Mouse (Mus musculus): Measurements from ENCODE around the gene Nek6.
A peak's percentile ranks its signal among the peaks of the same experiment; 100 is the strongest.

The Nek6 gene

DNA sequence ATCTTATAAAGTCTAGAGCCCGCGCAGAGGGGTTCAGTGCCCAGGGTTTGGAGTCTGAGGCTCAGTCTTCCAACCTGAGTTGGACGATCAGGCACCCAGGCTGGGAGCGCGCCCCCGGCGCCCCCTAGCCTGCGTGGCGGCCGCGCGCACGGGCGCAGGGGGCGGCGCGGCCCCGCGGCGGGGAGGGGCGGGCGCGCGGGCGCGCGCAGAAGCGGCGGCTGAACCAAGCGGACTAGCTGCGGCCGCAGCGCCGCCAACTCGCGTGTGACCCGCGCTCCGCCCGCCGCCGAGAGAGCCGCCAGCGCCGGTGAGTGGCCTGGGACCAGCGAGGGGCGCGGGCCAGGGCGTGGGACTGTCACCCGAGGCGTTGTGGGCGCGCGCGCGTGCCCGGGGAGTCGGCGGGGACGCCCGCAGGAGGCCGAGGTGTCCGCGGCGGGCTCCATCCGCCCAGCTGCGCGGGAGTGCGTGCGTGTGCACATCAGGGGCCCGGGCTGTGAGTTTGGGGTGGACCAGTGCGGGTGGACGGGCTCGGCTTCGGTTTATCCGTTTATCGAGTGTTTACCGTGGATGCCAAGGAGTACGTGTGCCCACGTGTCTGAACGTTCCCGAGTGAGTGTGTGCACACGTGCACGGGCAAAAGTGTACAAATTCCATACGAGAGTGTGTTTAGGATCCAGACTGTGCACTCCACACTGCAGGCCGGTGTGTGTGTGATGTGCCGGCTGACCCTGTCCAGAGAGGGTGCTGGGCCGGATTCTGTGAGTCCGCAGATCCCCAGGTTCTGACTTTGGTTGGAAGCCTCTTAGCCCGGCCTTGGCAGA lies at the start of gene Nek6:
Nek6 (plus strand) TSS at position 157 of the 821 bp plus-strand sequence.
- DNase-seq (ENCODE audit: low spot score in 2 of 2): peak; percentile 33 to 36

DNA sequence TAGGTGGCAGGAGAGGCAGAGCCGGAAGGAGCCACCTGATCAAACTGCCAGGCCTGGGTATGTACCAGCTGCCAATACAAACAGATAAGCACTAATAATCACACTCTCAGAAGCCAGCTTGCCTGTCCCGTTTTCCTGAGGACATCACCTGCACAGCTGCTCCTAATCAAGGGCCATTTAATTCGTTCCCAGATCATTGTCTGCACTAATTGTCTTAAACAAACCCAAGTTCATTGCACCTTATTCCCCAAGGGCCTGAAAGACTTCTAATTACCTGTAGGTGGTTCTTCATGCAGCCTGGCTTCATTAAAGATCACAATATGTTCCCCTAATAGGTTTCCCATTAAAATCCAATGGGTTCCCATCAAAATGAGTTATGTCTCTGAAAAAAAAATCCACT lies 49.1 kb upstream of the Nek6 start:
- DNase-seq (ENCODE audit: low spot score in 2 of 2): no peak

DNA sequence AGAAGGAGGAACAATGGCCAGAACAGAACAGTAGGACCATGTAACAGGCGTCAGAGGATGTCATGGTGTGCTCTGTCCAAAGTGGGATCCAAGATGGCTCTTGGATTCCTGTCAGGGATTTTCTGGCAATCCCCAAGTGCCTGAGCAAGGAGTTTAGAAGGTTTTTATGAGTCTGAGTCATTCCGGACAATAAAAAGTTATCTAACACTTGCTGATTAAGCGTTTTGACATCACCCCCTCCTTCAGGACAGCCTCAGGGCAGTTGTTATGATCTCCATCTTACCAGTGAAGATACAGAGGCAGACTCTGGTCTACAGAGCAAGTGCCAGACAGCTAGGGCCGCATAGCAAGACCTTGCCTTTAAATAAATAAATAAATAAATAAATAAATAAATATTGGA lies 42.6 kb upstream of the Nek6 start:
- no peak for DNase-seq (ENCODE audit: low spot score in 2 of 2)

DNA sequence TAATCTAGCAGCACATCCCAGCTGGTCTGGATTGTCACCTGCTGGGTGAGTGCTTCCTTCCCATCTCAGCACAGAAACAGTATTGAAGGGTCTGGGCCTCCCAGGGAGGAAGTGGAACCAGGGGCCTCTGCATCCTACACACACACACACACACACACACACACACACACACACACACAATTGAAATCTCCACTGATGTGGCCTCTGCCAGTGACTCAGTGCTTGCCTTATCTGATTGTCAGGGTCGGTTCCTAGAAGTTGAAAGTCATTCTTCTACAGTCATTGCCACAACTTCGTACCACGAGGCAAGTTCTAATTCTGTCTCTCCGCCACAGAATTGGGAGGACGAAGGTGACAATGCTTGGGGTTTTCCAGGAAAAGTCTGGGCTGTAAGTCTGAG lies 39.7 kb upstream of the Nek6 start:
- peak in 1 of 2 experiments; percentile 16 for DNase-seq (ENCODE audit: low spot score in 2 of 2)

DNA sequence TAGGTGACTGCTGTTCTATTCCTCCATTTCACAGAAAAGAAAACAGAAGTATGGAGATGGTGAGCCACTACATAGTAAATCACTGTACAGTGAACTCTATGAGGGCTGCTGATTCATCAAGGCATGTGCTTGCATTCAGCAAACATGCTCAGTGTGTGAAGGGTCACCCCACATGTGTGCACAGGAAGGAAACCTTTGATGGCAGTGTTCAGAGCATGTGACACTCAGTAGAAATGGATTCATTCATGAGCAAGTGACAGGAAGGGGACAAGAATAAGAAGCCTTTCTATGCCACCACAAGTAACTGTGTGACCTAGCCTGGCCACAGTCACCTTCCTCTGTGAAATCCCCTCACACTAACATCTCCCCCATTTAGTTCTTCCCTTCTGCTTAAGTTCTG lies 38.6 kb upstream of the Nek6 start:
- DNase-seq (ENCODE audit: low spot score in 2 of 2): no peak

DNA sequence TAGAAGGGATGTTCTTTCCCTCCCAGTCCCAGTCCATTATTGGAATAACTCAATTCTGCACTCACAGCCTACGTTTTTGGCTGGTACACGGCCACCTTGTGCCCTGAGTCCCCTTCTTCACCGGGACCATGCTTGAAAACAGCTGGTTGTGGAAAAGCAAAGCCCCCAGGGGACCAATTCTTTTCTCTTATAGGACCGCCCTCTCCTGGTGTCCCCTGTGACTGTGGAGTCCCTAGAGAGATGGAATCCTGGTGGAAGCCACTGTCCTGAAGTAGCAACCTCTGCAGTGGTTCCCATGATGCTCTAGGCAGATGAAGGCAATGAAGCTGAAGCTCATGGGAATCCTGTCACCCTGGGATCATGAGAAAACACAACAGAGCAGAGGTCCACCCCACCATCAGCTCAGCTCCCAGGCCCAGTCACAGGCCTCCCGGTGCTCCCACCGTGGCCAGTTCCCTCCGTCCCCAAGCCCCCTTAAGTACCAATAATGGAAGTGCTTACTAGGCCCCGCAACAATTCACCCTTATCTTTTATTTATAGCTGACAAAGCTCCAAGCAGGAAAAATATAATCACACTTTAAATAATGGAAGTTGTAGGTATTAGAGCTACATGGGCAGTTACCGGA lies 34.5 kb upstream of the Nek6 start:
- no peak for DNase-seq (ENCODE audit: low spot score in 2 of 2)

DNA sequence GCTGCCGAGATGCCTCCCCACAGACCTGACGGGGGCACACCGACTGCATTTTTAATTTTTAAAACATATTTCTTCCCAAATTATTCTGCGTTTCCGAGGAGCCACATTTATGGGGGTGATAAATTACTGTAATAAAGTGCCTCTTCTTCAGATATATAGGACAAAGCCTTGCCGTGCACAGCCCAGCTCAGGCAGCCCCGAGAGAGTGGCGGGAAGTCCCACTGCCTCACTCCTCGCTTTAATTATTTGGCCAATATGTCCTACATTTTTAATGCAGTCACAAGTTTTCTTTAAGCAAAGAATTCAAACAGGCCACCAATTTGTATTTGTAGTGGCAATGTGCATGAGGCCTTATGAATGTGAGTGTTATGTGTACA lies 34.0 kb upstream of the Nek6 start:
- DNase-seq (ENCODE audit: low spot score in 2 of 2): no peak

DNA sequence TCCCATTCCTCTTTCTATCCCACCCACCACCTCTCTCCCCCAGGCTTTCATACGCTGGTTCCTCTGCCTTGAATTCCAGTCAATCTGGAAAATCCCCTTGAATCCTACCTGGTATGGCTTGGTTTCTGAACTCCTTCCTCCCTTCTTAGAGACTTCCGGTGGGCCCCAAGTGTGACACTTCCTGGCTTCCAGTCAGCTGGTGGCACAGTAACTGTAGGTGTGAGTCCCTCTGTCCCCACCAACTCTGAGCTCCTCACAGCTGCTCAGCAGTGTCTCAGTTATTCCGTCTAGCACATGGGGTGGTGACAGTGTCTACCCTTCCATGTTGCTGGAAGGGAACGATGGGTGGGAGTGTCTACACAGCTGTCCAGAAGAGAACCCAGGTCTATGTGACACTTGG lies 32.8 kb upstream of the Nek6 start:
- DNase-seq (ENCODE audit: low spot score in 2 of 2): no peak

DNA sequence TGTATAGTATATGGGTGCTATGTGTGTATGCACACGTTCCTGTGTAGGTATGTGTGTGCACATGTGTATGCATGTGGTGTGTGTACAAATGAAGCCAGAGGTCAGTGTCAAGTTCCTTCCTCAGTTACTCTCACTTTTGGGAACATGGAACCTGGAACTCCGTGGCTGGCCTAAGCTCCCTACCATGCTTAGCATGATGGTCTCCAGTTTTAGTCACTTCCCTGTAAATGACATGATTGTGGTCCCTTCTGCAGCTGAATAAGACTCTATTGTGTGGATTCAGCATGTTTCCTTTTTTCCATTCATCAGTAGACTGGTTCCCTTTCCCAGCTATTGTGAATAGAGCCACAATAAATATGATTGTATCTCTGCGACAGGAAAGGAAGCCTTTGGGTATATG lies 31.9 kb upstream of the Nek6 start:
- no peak for DNase-seq (ENCODE audit: low spot score in 2 of 2)

DNA sequence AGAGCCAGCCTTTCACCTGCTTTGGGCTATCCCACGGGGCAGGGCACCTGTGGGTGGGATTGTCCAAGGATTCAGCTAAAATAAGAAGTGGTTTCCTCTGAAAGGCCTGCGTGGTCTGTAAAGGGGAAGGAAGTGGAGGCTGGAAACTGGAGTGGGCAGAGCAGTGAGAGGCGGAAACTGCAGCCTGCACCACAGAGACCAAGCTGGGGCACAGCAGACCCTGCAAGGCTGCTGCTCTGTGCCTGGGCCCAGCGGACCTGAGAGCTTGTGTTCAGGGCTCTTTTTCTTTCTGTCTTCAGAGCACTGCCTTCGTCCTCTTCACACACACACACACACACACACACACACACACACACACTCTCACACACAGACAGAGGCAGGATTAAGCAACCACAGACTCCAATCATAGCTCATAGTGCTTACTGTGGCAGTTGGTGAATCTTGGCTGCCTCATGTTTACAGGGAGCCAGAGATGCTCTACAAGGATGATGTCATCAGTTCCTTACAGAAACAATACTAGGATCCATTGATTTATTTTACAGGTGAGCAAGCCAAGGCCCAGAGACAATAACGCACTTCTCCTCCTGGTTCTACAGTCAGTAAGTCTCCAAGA lies 30.2 kb upstream of the Nek6 start:
- DNase-seq (ENCODE audit: low spot score in 2 of 2): peak; percentile 74 to 75

DNA sequence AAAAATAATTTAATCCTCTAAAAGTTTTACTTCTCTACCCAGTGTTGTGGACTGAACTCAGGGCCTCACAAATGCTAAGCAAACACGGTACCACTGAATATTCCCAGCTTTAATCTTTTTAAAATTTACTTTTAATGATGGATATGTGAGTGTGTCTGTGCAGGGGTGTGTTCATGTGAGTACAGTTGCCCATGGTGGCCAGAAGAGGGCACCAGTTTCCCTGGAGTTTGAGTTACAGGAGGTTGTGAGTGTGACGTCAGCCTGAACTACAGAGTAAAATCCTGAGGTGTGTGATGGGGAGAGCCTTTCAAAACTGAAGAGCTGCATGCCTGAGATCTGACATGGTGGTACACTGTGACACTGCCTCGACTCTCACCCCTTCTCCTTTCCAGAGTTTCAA lies 29.3 kb upstream of the Nek6 start:
- no peak for DNase-seq (ENCODE audit: low spot score in 2 of 2)

DNA sequence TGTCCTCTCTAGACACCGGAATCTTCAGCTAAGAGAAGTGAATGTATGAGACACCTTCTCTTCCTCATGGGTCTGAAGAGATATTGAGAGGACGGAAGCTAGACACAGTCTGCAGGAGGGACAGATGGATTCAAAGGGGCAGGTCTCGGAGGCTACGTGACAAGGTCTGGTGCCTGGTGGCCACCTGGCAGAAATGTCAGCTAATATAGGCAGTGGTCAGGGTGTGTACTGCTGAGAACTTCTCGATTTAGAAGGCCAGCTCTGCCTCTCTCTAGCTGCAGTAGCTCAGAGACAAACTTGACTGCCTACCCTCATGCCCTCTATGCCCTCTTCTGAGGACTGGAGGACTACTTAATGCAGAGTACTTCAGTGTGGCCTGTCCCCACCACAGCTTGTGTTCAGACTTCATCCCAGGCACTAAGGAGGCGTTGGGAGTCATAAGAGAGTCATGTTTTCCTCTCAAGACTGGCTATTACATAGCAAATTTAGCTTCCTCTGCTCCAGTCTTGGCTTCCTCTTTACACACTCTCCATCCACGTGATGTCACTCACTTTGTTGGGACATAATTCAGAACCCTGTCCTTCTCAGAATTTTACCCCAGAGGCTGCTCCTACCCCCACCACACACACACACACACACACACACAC lies 28.3 kb upstream of the Nek6 start:
- DNase-seq (ENCODE audit: low spot score in 2 of 2): peak in 1 of 2 experiments; percentile 20

DNA sequence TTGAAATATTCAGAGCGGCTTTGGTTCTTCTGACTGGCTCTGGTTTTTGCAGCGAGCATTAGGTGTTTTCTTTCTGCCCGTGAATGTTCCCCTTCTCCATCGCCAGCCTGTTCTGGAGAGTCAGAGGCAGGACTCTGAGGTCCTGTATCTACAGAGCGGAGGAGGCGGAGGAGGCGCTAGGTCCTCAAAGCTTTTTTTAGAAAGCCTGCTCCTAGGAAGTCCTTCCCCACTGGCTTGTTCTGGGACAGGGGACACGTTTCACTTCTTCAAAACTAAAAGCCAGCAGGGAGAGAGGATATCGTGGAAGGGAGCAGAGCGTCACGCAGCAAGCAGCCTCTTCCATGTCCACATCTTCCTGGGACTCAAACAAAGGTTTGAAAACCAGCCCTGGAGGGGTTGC lies 26.9 kb upstream of the Nek6 start:
- DNase-seq (ENCODE audit: low spot score in 2 of 2): no peak

DNA sequence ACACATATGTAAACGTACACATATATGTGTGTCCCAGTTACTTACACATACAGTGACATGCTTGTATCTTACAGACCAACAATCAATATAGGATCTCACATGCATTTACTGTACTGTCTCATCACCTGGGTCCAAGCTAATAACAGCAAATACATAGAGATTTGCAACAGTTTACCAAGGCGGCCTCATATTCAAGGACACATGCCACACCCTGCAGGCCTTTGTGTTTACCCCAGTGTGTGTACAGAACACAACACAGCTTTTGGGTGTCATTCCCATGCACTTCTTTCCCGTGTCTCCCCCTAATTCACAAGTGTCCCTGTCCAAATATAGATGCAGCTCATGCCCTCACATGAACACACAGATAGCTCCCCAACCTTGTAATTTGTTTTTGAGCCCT lies 26.0 kb upstream of the Nek6 start:
- DNase-seq (ENCODE audit: low spot score in 2 of 2): no peak

DNA sequence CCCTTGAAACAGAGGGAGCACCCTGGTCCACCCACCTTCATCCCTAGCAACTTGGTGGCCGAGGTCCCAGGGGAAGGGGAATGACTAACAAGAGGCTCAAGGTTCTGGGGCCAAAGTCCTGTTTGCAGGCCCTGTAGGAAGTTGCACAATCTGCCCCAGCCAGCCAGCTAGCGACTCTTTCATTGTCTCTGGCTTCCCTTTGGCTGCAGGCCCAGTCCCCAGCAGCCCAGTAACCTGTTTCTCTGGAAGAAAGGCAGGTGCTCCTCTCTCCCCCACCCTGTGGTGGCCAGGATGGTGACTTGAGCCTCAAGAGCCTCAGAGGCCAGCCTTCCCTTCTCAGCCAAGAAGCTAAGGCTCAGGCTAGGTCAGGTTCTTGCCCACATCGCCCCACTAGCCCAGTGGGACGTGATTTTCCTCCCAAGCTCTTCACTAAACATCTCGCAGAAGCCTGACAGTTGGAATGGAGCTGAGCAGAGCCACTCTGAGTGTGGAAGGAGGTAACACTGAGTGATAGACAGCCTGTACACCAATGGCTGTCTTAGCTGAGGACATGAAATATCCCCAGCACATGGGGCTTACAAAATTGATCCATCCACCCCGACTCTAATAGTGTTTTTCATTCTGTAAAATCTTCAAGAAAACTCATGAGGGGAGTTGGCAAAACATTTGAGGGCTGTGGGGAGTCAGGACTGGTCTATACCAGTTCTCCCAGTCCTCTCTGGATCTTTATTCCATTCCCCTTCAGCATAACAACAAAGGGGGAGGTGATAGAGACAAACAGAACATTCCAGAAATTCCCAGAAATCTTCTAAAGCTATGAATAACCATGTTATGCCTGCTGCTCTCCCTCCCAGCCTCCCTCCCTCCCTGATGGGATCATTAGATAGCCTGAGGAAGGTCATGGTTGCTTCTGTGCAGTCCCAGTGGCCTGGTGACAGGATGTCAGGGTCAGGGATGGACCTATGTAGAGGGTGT lies 25.2 kb upstream of the Nek6 start:
- peak; percentile 15 to 36 for DNase-seq (ENCODE audit: low spot score in 2 of 2)

DNA sequence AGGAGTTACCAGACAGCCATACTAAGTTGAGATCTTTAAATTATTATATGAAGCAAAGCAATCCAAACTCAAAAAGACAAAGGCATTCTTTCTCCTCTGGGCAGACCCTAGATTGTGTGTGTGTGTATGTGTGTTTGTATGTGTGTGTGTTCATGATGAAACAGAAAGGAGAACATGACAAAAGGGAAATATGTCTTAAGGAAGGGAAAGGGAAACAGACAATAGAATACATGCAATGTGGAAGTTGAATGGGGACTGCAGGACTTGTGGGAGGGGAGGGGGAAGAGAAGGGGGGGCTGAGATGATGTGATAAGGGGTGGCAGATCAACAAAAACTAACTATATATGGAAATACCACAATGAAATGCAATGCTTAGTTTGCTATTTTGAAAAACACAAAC lies 13.8 kb upstream of the Nek6 start:
- no peak for DNase-seq (ENCODE audit: low spot score in 2 of 2)

DNA sequence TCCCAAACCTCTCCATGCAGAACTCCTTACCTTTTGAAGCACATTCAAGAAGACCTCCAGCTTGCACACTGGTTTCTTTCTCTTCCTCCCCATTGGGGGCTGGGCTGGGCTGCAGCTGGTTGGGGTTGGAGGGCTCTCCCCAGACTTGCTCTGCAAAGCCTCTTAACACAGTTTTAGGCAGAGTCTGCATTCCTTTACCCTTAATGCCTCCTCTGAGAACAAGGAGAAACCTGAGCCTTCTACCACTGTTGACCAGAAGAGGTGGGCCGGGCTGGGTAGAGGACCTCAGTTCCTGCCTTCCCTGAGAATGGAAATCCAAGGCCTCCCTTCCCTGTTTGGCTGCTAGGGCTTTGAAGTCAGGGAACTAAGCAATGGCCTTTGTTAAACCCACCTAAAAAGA lies 9.8 kb upstream of the Nek6 start:
- no peak for DNase-seq (ENCODE audit: low spot score in 2 of 2)

DNA sequence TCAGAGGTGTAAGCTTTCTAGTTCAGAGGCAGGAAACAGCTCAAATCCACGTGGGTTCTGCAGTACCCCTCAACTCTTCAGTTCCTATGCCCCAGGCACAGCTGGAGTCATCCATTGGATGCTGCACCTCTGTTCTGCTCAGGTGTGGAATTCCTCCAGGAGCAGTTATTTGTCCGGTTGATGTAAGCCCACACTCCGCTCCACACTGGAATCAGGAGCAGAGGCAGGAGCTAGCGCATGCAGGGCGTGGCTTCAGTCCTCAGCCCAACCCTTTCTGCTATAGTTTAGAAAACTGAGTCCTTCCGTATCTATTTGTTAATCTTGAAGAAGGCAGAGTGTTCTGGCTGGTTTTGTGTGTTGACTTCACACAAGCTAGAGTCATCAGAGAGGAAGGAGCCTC lies 9.3 kb upstream of the Nek6 start:
- DNase-seq (ENCODE audit: low spot score in 2 of 2): no peak

DNA sequence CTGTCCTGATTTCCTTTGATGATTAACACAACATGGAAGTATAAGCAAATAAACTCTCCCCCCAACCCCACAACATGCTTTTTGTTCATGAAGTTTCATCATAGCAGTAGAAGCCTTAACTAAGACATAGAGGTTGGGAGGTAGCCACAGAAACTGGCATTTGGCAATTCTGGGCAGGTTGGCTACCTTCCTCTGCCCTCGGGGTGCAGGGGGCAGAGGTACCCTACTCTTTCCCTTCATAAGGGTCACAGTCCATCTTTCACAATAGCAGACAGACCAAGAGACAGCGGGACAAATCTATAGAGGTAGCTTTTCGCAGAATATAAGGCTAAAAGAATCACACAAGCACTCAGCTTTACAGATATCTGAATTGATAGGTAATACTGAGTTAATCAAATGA lies 8.7 kb upstream of the Nek6 start:
- DNase-seq (ENCODE audit: low spot score in 2 of 2): no peak

DNA sequence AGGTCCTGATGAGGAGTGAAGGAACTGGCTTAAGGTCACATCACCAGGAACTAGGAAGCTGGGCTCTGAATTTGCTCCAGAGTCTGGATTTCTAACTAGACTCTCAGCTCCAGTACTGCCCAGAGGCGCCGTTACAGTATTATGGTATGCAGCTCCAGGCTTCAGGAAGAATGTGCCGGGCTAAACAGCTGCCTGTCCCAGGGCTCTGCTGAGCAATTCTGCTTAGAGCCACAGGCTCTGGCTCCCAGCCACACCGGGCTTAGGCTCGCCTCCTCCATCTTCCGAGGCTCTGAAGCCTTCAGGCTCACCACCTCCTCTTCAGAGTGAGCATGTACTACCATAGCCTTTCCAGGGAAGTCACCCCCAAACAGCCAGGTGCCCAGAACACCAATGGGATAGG lies 7.1 kb upstream of the Nek6 start:
- no peak for DNase-seq (ENCODE audit: low spot score in 2 of 2)

DNA sequence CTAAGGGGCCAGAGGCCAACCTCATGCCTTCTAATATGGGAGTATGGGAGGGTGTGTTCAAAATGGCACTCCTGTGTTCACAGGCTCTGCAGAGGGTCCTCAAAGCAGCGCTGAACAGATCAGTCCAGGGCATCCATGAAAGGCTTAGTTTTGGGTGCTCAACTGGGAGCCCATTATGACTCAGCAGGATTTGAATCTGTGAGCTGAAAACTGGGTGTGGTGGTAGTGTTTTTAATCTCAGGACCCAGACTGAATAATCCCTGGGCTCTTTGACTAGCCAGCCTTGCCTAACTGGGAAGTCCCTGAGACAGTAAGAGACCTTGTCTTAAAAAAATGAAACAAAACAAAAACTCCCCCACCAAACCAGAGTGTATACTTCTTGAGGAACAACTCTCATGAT lies 4.3 kb upstream of the Nek6 start:
- DNase-seq (ENCODE audit: low spot score in 2 of 2): no peak

All from spleen, postnatal 36 days (tissue).